Mouse (Mus musculus) myocyte (in vitro differentiated cells): ENCODE measurements around the gene Ccdc181. TPM values are rescaled to one million over a fixed set of nuclear protein-coding genes. Genes with fewer than 3 reads are reported as not detected.

Experiments used
- H3K27me3 ChIP-seq: one replicate; pipeline ENCODE4 v1.6.1; 2011; ENCODE audit not compliant: control insufficient read depth, insufficient read depth, insufficient read length
- H3K36me3 ChIP-seq: one replicate; pipeline ENCODE4 v1.6.1; 2011; ENCODE audit not compliant: control insufficient read depth, insufficient read depth
- H3K4me2 ChIP-seq: one replicate; pipeline ENCODE4 v1.6.1; 2011; ENCODE audit warnings: low read depth, control low read depth
- H3K4me3 ChIP-seq: one replicate; pipeline ENCODE4 v1.5.1; 2011; ENCODE audit warnings: mild to moderate bottlenecking, control low read depth, moderate library complexity
- H3K79me2 ChIP-seq: one replicate; pipeline ENCODE4 v1.6.1; 2011; ENCODE audit not compliant: control insufficient read depth, insufficient read depth
- H3ac ChIP-seq: one replicate; pipeline ENCODE4 v1.6.1; 2011; ENCODE audit not compliant: control insufficient read depth, insufficient read length
- CEBPB ChIP-seq: IDR thresholded peaks from 2 replicates; pipeline ENCODE4 v1.6.1; 2011; ENCODE audit warnings: mild to moderate bottlenecking, moderate library complexity; ENCODE audit not compliant: poor library complexity, insufficient read depth, severe bottlenecking
- E2F4 ChIP-seq: IDR thresholded peaks from one replicate; pipeline ENCODE4 v1.6.1; 2011; ENCODE audit warnings: mild to moderate bottlenecking, control low read depth, moderate library complexity; ENCODE audit not compliant: insufficient read depth
- MAX ChIP-seq: IDR thresholded peaks from one replicate; pipeline ENCODE4 v1.6.1; 2011; ENCODE audit warnings: low read depth, mild to moderate bottlenecking, control low read depth
- MYOD1 ChIP-seq, 3 experiments: IDR thresholded peaks; one replicate each; pipeline ENCODE4 v1.6.1; 2011; ENCODE audit warnings: control low read depth in 2 of 3, low read depth in 2 of 3, mild to moderate bottlenecking in 2 of 3, moderate library complexity in 1 of 3; ENCODE audit not compliant: insufficient read length in 2 of 3, control insufficient read depth in 1 of 3
- MYOG ChIP-seq, 3 experiments: IDR thresholded peaks; one replicate each; pipeline ENCODE4 v1.6.1; 2011; ENCODE audit warnings: control low read depth in 2 of 3, low read depth in 2 of 3, mild to moderate bottlenecking in 2 of 3; ENCODE audit not compliant: insufficient read length in 2 of 3, control insufficient read depth in 1 of 3, insufficient read depth in 1 of 3
- POLR2A ChIP-seq: IDR thresholded peaks from one replicate; pipeline ENCODE4 v1.6.1; 2011; ENCODE audit warnings: low read depth, mild to moderate bottlenecking, control low read depth, moderate library complexity; ENCODE audit not compliant: insufficient read length
- POLR2AphosphoS2 ChIP-seq: IDR thresholded peaks from one replicate; pipeline ENCODE4 v1.6.1; 2011; ENCODE audit warnings: low read depth, control low read depth; ENCODE audit not compliant: insufficient read length
- REST ChIP-seq: IDR thresholded peaks from one replicate; pipeline ENCODE4 v1.6.1; 2011; ENCODE audit warnings: mild to moderate bottlenecking, control low read depth, moderate library complexity; ENCODE audit not compliant: insufficient read depth, insufficient read length
- SRF ChIP-seq: IDR thresholded peaks from one replicate; pipeline ENCODE4 v1.6.1; 2011; ENCODE audit warnings: low read depth; ENCODE audit not compliant: control insufficient read depth, insufficient read length
- TCF12 ChIP-seq: IDR thresholded peaks from one replicate; pipeline ENCODE4 v1.6.1; 2011; ENCODE audit warnings: mild to moderate bottlenecking, control low read depth; ENCODE audit not compliant: poor library complexity, insufficient read depth, severe bottlenecking
- TCF3 ChIP-seq: IDR thresholded peaks from one replicate; pipeline ENCODE4 v1.6.1; 2011; ENCODE audit warnings: low read depth, control low read depth; ENCODE audit not compliant: insufficient read length
- USF1 ChIP-seq: IDR thresholded peaks from one replicate; pipeline ENCODE4 v1.6.1; 2011; ENCODE audit warnings: low read depth, mild to moderate bottlenecking, control low read depth, moderate library complexity
- polyA plus RNA-seq: library from polyadenylated mRNA; unstranded; fragments of >200 nt; fragmentation: generic; extraction: Trizol; gene quantifications from one replicate; pipeline ENCODE4 v1.2.1, GENCODE M21; 2012; ENCODE audit warnings: missing spikeins

Gene Ccdc181
- polyA plus RNA-seq, 1 experiment, result 4.1 TPM

DNA sequence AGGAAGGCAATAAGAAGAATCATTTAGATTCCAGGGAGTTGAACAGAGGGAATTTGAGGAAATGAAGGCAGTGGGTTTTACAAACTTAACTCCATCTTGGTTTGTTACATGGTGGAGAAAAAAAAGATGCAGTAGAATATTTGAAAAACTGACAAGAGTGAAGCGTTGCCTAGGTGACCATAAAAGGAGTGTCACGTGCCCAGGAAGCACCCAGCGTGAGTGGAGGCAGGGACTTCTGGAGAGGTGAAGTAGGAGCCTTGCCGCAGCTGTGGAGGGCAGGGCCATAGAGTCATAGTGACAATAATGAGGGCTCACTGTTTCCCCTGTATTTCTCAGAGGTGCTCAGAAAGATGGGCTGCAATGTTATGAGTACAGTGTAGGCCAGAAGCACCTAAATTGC lies 3.9 kb downstream of the Ccdc181 start:
- TF ChIP-seq CEBPB, result no peak
- TF ChIP-seq USF1, result peak; percentile 16
- TF ChIP-seq TCF12, result no peak
- TF ChIP-seq MYOG (IDR thresholded peaks at IDR 0.05; ENCODE audit: control insufficient read depth in 1 of 3, insufficient read depth in 1 of 3, insufficient read length in 2 of 3, low read depth in 2 of 3), result no peak
- no peak for TF ChIP-seq MAX

DNA sequence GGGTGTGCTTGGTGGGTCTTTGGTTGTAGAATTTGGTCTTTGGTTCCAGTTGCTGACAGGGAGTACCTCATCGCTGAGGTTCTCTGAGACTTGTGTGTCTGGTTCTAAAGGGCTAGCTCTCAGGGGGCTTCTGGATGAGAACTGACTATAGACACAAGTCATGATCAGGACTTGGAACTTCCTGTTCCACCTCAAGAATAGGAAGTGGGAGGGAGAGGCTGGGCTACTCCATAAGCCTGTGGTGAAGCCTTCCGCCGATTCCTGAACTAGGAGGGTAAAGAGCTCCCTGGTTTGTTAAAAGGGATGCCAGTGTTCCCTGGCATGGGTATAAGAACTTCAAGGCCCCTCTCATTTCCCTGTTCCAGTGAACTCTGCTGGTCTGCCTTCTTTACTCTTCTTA lies 8.6 kb downstream of the Ccdc181 start:
- no peaks in the 10 kb centered on the region for H3K27me3 ChIP-seq
- no peak for TF ChIP-seq MYOG (IDR thresholded peaks at IDR 0.05; ENCODE audit: control insufficient read depth in 1 of 3, insufficient read depth in 1 of 3, insufficient read length in 2 of 3, low read depth in 2 of 3)
- no peak for TF ChIP-seq MAX
- TF ChIP-seq REST, result no peak
- TF ChIP-seq TCF3, result no peak
- no peak for TF ChIP-seq SRF
- no peak for TF ChIP-seq POLR2A
- TF ChIP-seq CEBPB, result no peak
- no peak for TF ChIP-seq MYOD1 (IDR thresholded peaks at IDR 0.05; ENCODE audit: control insufficient read depth in 1 of 3, insufficient read length in 2 of 3, low read depth in 2 of 3)
- no peak for TF ChIP-seq TCF12
- no peak for TF ChIP-seq POLR2AphosphoS2
- no peak for TF ChIP-seq E2F4
- no peak for TF ChIP-seq USF1
- no peak overlapping the region for H3K4me2 ChIP-seq
- no peaks in the 10 kb centered on the region for H3K79me2 ChIP-seq
- H3K4me3 ChIP-seq, result no peak overlapping the region
- no peaks in the 10 kb centered on the region for H3K36me3 ChIP-seq
- H3ac ChIP-seq, result no peak overlapping the region

More for the DNA sequence above, 3.9 kb downstream of the Ccdc181 start:
- Histone ChIP-seq H3K27me3 (no peaks in the 10 kb centered on the region), H3K4me2 (no peak overlapping the region), H3ac (no peak overlapping the region), H3K36me3 (no peaks in the 10 kb centered on the region), H3K79me2 (no peaks in the 10 kb centered on the region), H3K4me3 (no peak overlapping the region)

DNA sequence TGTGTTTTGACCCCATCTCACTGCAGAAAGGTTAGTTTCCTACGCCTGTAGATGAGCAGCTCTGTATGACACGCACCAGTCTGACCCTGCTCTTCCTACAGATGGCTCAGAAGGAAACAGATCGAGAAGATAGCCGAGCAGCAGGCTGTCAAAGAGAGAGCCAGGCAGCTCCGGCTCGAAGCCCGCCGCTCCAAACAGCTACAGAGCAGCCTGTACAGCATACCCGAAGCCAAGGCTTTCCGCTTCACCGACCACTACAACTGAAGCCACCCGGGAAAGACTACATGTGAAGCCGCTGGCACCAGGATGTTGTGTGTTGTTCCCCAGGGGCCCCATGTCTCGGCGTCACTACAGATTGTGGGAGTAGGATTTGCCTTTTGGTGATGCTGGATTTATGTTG lies 12.0 kb downstream of the Ccdc181 start:
- H3K79me2 ChIP-seq, result no peaks in the 10 kb centered on the region
- TF ChIP-seq MYOD1 (IDR thresholded peaks at IDR 0.05; ENCODE audit: control insufficient read depth in 1 of 3, insufficient read length in 2 of 3, low read depth in 2 of 3), result no peak
- no peak for TF ChIP-seq USF1
- TF ChIP-seq CEBPB, result no peak
- TF ChIP-seq POLR2AphosphoS2, result no peak
- TF ChIP-seq SRF, result no peak
- TF ChIP-seq E2F4, result no peak
- no peak for TF ChIP-seq REST
- TF ChIP-seq TCF3, result no peak
- peaks cover 18% of the 10 kb centered on the region for H3K36me3 ChIP-seq
- no peaks in the 10 kb centered on the region for H3K27me3 ChIP-seq
- H3K4me2 ChIP-seq, result no peak overlapping the region
- H3K4me3 ChIP-seq, result no peak overlapping the region
- H3ac ChIP-seq, result no peak overlapping the region

DNA sequence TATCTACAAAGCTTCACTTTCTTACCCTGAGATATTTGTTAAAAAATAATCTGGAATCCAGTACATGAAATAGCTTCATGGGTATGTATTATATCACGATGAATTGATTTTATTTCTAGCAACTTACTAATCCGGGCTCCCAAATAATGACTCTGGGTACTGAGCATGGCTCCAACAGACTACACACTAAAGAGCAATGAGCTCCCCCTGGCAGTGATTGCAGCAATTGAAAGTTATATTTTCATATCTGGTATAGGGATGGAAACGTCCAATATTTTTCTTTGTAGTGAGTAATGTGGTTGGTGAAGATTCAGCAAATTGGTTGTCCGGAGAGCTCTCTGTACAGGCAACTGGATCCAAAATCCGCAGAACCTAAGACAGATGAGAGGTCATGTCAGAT lies 16.7 kb downstream of the Ccdc181 start:
- H3K27me3 ChIP-seq, result no peaks in the 10 kb centered on the region
- H3K4me3 ChIP-seq, result no peak overlapping the region
- H3K36me3 ChIP-seq, result peaks cover 35% of the 10 kb centered on the region
- H3K4me2 ChIP-seq, result no peak overlapping the region
- no peaks in the 10 kb centered on the region for H3K79me2 ChIP-seq
- TF ChIP-seq E2F4, result no peak
- TF ChIP-seq USF1, result no peak
- no peak for TF ChIP-seq POLR2A
- TF ChIP-seq TCF3, result no peak
- TF ChIP-seq REST, result no peak
- no peak for TF ChIP-seq TCF12
- no peak for TF ChIP-seq MYOD1 (IDR thresholded peaks at IDR 0.05; ENCODE audit: control insufficient read depth in 1 of 3, insufficient read length in 2 of 3, low read depth in 2 of 3)
- no peak for TF ChIP-seq MYOG (IDR thresholded peaks at IDR 0.05; ENCODE audit: control insufficient read depth in 1 of 3, insufficient read depth in 1 of 3, insufficient read length in 2 of 3, low read depth in 2 of 3)
- TF ChIP-seq MAX, result no peak
- no peak for TF ChIP-seq POLR2AphosphoS2
- TF ChIP-seq CEBPB, result no peak
- TF ChIP-seq SRF, result no peak
- H3ac ChIP-seq, result no peak overlapping the region

DNA sequence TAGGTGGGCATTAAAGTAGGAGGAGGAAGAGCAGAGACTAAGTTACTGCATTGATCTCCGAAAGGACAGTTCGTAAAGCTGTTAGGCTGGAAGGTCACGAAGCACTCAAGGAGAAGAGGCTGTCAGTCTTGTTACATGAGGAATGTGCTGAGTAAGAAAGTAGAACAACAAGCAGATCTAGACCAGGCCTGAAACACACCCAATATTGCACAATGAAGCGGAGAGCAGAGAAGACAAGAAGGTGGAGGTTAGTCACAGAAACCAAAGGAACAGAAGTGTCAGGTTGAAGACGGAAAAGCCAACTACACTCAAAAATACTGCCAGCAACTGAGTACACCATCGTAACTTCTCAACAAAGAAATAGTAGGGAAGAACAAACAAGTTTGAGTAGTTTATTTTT lies 18.7 kb downstream of the Ccdc181 start:
- Histone ChIP-seq H3K4me3 (no peak overlapping the region), H3ac (no peak overlapping the region), H3K79me2 (no peaks in the 10 kb centered on the region), H3K36me3 (peaks cover 55% of the 10 kb centered on the region), H3K27me3 (no peaks in the 10 kb centered on the region), H3K4me2 (no peak overlapping the region)
- TF ChIP-seq USF1, result no peak
- TF ChIP-seq CEBPB, result no peak
- no peak for TF ChIP-seq MYOG (IDR thresholded peaks at IDR 0.05; ENCODE audit: control insufficient read depth in 1 of 3, insufficient read depth in 1 of 3, insufficient read length in 2 of 3, low read depth in 2 of 3)
- no peak for TF ChIP-seq REST
- TF ChIP-seq POLR2AphosphoS2, result no peak
- TF ChIP-seq E2F4, result no peak
- no peak for TF ChIP-seq POLR2A
- TF ChIP-seq TCF12, result no peak
- TF ChIP-seq MAX, result no peak
- TF ChIP-seq TCF3, result no peak
- TF ChIP-seq SRF, result no peak
- no peak for TF ChIP-seq MYOD1 (IDR thresholded peaks at IDR 0.05; ENCODE audit: control insufficient read depth in 1 of 3, insufficient read length in 2 of 3, low read depth in 2 of 3)
